Mouse (Mus musculus) liver, adult 2 months (tissue): ENCODE data around the gene Krt36.

Experiments
- CTCF ChIP-seq: fragments of 200-500 bp; IDR thresholded peaks from 2 replicates; pipeline ENCODE4 v1.5.1; 2011; ENCODE audit warnings: low read depth, low read length, control low read depth
- POLR2A ChIP-seq: fragments of 200-500 bp; IDR thresholded peaks from 2 replicates; pipeline ENCODE4 v1.6.1; 2011; ENCODE audit warnings: low read length, control low read depth; ENCODE audit not compliant: insufficient read depth; ENCODE audit errors: extremely low read depth

GRCm38 (mm10) chr11:100100391-100100790 lies 5.0 kb downstream of the Krt36 start:
- no peak for TF ChIP-seq CTCF
- no peak for TF ChIP-seq POLR2A
